Mouse (Mus musculus) left cerebral cortex, postnatal 36 days (tissue): Measurements from ENCODE around the gene Gaa. TPM values are rescaled to one million over a fixed set of nuclear protein-coding genes. Genes with fewer than 3 reads are reported as not detected.

Experiments
- total RNA-seq, 2 experiments: library from RNA; stranded (reverse); gene quantifications; 2 replicates each; pipeline ENCODE4 v1.2.3; 2021

The Gaa gene
- total RNA-seq, 2 experiments from 2014 or later: 220 to 253 TPM

Other genes starting within 250 kb of the Gaa start
- gene Cbx2, start 244.9 kb upstream of the Gaa start, total RNA-seq: 1 to 10 TPM; 2.6 to 2.7 TPM
- gene Cbx8, start 226.9 kb upstream of the Gaa start, total RNA-seq: 10 to 100 TPM; 12.3 to 16.0 TPM
- 10 to 100 TPM; 60.9 to 68.6 TPM for gene Cbx4, start 181.7 kb upstream of the Gaa start, total RNA-seq
- gene Tbc1d16, start 39.4 kb upstream of the Gaa start, total RNA-seq: 10 to 100 TPM; 30.5 to 36.2 TPM
- gene Ccdc40, start 39.3 kb upstream of the Gaa start, total RNA-seq: 1 to 10 TPM; 1.1 to 1.3 TPM
- gene Eif4a3, start 32.2 kb downstream of the Gaa start, total RNA-seq: 10 to 100 TPM; 74.7 to 78.6 TPM
- gene Card14, start 39.9 kb downstream of the Gaa start, total RNA-seq: under 1 TPM; 0.07 to 0.14 TPM
- gene Sgsh, start 87.6 kb downstream of the Gaa start, total RNA-seq: 1 to 10 TPM; 4.3 to 4.7 TPM
- 1 to 10 TPM; 3.5 to 4.3 TPM for gene Slc26a11, start 87.7 kb downstream of the Gaa start, total RNA-seq
- gene Rnf213, start 125.2 kb downstream of the Gaa start, total RNA-seq: 1 to 10 TPM; 2.8 to 3.0 TPM
- 10 to 100 TPM; 30.6 to 31.0 TPM for gene Endov, start 223.5 kb downstream of the Gaa start, total RNA-seq